Mouse (Mus musculus) left cerebral cortex, adult 11 months (tissue): ENCODE data around the gene Nup160.

Experiments used
- DNase-seq: peaks from one replicate; pipeline ENCODE4 v3.0.0; 2022; ENCODE audit warnings: low spot score

The Nup160 gene

GRCm38 (mm10) chr2:90745740-90746537 is 68.9 kb downstream of the Nup160 start:
- no peak for DNase-seq

- DNase-seq, result no peak
Observed at GRCm38 (mm10) chr2:90746538-90746865, 69.5 kb downstream of the Nup160 start.

- DNase-seq, result no peak
Observed at GRCm38 (mm10) chr2:90747131-90747530, 70.1 kb downstream of the Nup160 start.

GRCm38 (mm10) chr2:90749676-90750459 is 72.9 kb downstream of the Nup160 start:
- DNase-seq, result no peak

- DNase-seq, result no peak
Observed at GRCm38 (mm10) chr2:90753565-90753964, 76.5 kb downstream of the Nup160 start.

GRCm38 (mm10) chr2:90754188-90754587 is 77.2 kb downstream of the Nup160 start:
- DNase-seq, result no peak

- DNase-seq, result no peak
Observed at GRCm38 (mm10) chr2:90765123-90765522, 88.1 kb downstream of the Nup160 start.

GRCm38 (mm10) chr2:90781323-90781722 is 104.3 kb downstream of the Nup160 start:
- no peak for DNase-seq

- no peak for DNase-seq
Observed at GRCm38 (mm10) chr2:90781938-90782337, 104.9 kb downstream of the Nup160 start.

- DNase-seq, result no peak
Observed at GRCm38 (mm10) chr2:90782458-90782857, 105.4 kb downstream of the Nup160 start, which contains the start of gene Agbl2. Gene Agbl2, plus strand, starts transcription at chr2:90782727.

- no peak for DNase-seq
Observed at GRCm38 (mm10) chr2:90782901-90783486, 106.0 kb downstream of the Nup160 start.
